In the genomic region with DNA sequence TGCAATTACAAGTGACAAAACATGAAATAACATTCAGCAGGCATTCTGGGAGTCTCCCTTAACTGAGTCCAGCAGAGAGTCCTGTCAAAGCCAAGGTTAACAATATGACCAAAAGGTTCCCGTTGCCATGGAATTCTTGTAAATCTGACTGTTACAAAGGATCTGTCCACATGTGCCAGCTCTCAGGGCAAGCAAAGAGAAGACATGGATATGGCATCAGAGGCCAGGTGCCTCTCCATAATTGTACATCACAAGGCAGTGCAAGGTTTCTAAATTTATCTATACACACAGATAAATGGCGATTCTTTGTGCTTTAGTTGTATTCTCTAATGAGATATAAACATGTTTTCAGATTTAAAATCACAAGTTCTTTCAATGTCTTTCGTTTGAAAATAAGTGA, we compare ENCODE assay signal across 24 mouse cellular contexts.
A peak's percentile ranks its signal among the peaks of the same experiment; 100 is the strongest.
DNase-seq lines count a peak whose midpoint lies in the region; ATAC-seq lines count a peak whose summit lies in the region.
"Had no signal": no experiment of that assay in that cellular context is flagged by ENCODE, and none has a peak within 500 bp of the region (broad histone marks: within the 10 kb centered on the region; RNA-seq: fewer than 3 reads in every experiment).

No protein-coding gene starts in this region.

- no peak for ATAC-seq in embryonic facial prominence, embryonic 11.5 days (replicated peaks; ENCODE audit: insufficient number of reproducible peaks, low FRiP score, low TSS enrichment, low read depth)
- ATAC-seq in midbrain, embryonic 13.5 days = peak; percentile 56; the same call in 1 of the 2 replicates
- ATAC-seq in midbrain, embryonic 11.5 days (ENCODE audit: low FRiP score) = no peak
- 0 out of 2 replicates have a peak, but pooled peaks have one; percentile 36 for ATAC-seq in midbrain, embryonic 16.5 days
- no peak for ATAC-seq in hindbrain, embryonic 13.5 days (ENCODE audit: low FRiP score)
- ATAC-seq: CD4-positive, CD25-positive, alpha-beta regulatory T cell, adult 4 months; forebrain, postnatal 0 days; intestine, postnatal 0 days had no signal

- H3K4me2 ChIP-seq in embryonic facial prominence, embryonic 11.5 days (ENCODE audit: low read depth, low read length) = no peak overlapping the region
- H3K4me2 ChIP-seq in midbrain, embryonic 13.5 days (replicated peaks) = no peak overlapping the region
- no peak overlapping the region for H3K4me2 ChIP-seq in midbrain, embryonic 11.5 days
- no peak overlapping the region for H3K4me2 ChIP-seq in midbrain, embryonic 16.5 days (ENCODE audit: low read length)
- no peak overlapping the region for H3K4me2 ChIP-seq in hindbrain, embryonic 13.5 days
- H3K4me2 ChIP-seq: heart, embryonic 12.5 days; heart, embryonic 15.5 days; hindbrain, embryonic 15.5 days had no signal

- no peaks in the 10 kb centered on the region for H3K4me1 ChIP-seq in embryonic facial prominence, embryonic 11.5 days (ENCODE audit: control insufficient read depth, insufficient read depth, low read length)
- H3K4me1 ChIP-seq in embryonic facial prominence, embryonic 10.5 days = no peaks in the 10 kb centered on the region
- H3K4me1 ChIP-seq in midbrain, embryonic 13.5 days (replicated peaks) = peaks cover 2% of the 10 kb centered on the region; the same call in 1 of the 2 replicates
- H3K4me1 ChIP-seq in midbrain, embryonic 11.5 days (ENCODE audit: control insufficient read depth, insufficient read depth, low read length) = no peaks in the 10 kb centered on the region
- no peaks in the 10 kb centered on the region for H3K4me1 ChIP-seq in midbrain, embryonic 16.5 days (ENCODE audit: control insufficient read depth, insufficient read depth, low read length)
- no peaks in the 10 kb centered on the region for H3K4me1 ChIP-seq in hindbrain, embryonic 13.5 days (replicated peaks)
- H3K4me1 ChIP-seq: forebrain, embryonic 10.5 days; heart, embryonic 12.5 days; heart, embryonic 15.5 days; hindbrain, embryonic 15.5 days had no signal

- no peaks in the 10 kb centered on the region for H3K27me3 ChIP-seq in embryonic facial prominence, embryonic 11.5 days (ENCODE audit: control insufficient read depth, insufficient read depth, low read length)
- no peaks in the 10 kb centered on the region for H3K27me3 ChIP-seq in embryonic facial prominence, embryonic 10.5 days (replicated peaks; ENCODE audit: low read depth, poor library complexity, severe bottlenecking)
- H3K27me3 ChIP-seq in midbrain, embryonic 13.5 days = no peaks in the 10 kb centered on the region
- no peaks in the 10 kb centered on the region for H3K27me3 ChIP-seq in midbrain, embryonic 11.5 days (ENCODE audit: control insufficient read depth, insufficient read depth, low read length)
- no peaks in the 10 kb centered on the region for H3K27me3 ChIP-seq in midbrain, embryonic 16.5 days (ENCODE audit: control insufficient read depth, insufficient read depth, low read depth, low read length)
- no peaks in the 10 kb centered on the region for H3K27me3 ChIP-seq in hindbrain, embryonic 13.5 days
- H3K27me3 ChIP-seq: heart, embryonic 12.5 days; heart, embryonic 15.5 days; hindbrain, embryonic 15.5 days had no signal

- no peaks in the 10 kb centered on the region for H3K36me3 ChIP-seq in embryonic facial prominence, embryonic 11.5 days (replicated peaks; ENCODE audit: control insufficient read depth, insufficient read depth, low read depth, low read length)
- H3K36me3 ChIP-seq in embryonic facial prominence, embryonic 10.5 days (replicated peaks) = no peaks in the 10 kb centered on the region
- no peaks in the 10 kb centered on the region for H3K36me3 ChIP-seq in midbrain, embryonic 13.5 days
- H3K36me3 ChIP-seq in midbrain, embryonic 11.5 days (ENCODE audit: control insufficient read depth, insufficient read depth, low read length) = no peaks in the 10 kb centered on the region
- H3K36me3 ChIP-seq in midbrain, embryonic 16.5 days (ENCODE audit: control insufficient read depth, insufficient read depth, low read length) = no peaks in the 10 kb centered on the region
- no peaks in the 10 kb centered on the region for H3K36me3 ChIP-seq in hindbrain, embryonic 13.5 days
- H3K36me3 ChIP-seq: forebrain, embryonic 10.5 days; heart, embryonic 12.5 days; heart, embryonic 15.5 days; hindbrain, embryonic 15.5 days had no signal

- WGBS in embryonic facial prominence, embryonic 11.5 days = 71% methylated on average over 3 of the region's 3 CpGs
- 76% methylated on average over 3 of the region's 3 CpGs for WGBS in embryonic facial prominence, embryonic 10.5 days
- WGBS in midbrain, embryonic 13.5 days = 69% methylated on average over 3 of the region's 3 CpGs
- WGBS in midbrain, embryonic 11.5 days = 78% methylated on average over 3 of the region's 3 CpGs
- WGBS in midbrain, embryonic 16.5 days = 58% methylated on average over 3 of the region's 3 CpGs
- WGBS in hindbrain, embryonic 13.5 days = 73% methylated on average over 3 of the region's 3 CpGs

- H3K4me3 ChIP-seq in embryonic facial prominence, embryonic 11.5 days (ENCODE audit: low read depth, low read length) = no peak overlapping the region
- no peak overlapping the region for H3K4me3 ChIP-seq in embryonic facial prominence, embryonic 10.5 days
- H3K4me3 ChIP-seq in midbrain, embryonic 13.5 days (replicated peaks) = no peak overlapping the region
- H3K4me3 ChIP-seq in midbrain, embryonic 11.5 days (ENCODE audit: low read depth, low read length) = no peak overlapping the region
- no peak overlapping the region for H3K4me3 ChIP-seq in midbrain, embryonic 16.5 days (ENCODE audit: low read depth, low read length)
- no peak overlapping the region for H3K4me3 ChIP-seq in hindbrain, embryonic 13.5 days
- H3K4me3 ChIP-seq: forebrain, embryonic 10.5 days; heart, embryonic 12.5 days; heart, embryonic 15.5 days; hindbrain, embryonic 15.5 days had no signal

- H3K9me3 ChIP-seq in embryonic facial prominence, embryonic 11.5 days (replicated peaks; ENCODE audit: control insufficient read depth, low read length) = no peaks in the 10 kb centered on the region
- no peaks in the 10 kb centered on the region for H3K9me3 ChIP-seq in embryonic facial prominence, embryonic 10.5 days
- no peaks in the 10 kb centered on the region for H3K9me3 ChIP-seq in midbrain, embryonic 13.5 days
- H3K9me3 ChIP-seq in midbrain, embryonic 11.5 days (ENCODE audit: control insufficient read depth, low read length) = no peaks in the 10 kb centered on the region
- no peaks in the 10 kb centered on the region for H3K9me3 ChIP-seq in midbrain, embryonic 16.5 days (replicated peaks; ENCODE audit: control insufficient read depth, low read length, poor library complexity, severe bottlenecking)
- H3K9me3 ChIP-seq in hindbrain, embryonic 13.5 days = no peaks in the 10 kb centered on the region
- H3K9me3 ChIP-seq: forebrain, embryonic 10.5 days; heart, embryonic 12.5 days; heart, embryonic 15.5 days; hindbrain, embryonic 15.5 days had no signal

- no peak overlapping the region for H3K9ac ChIP-seq in embryonic facial prominence, embryonic 11.5 days (replicated peaks; ENCODE audit: low read length)
- no peak overlapping the region for H3K9ac ChIP-seq in midbrain, embryonic 13.5 days (replicated peaks)
- H3K9ac ChIP-seq in midbrain, embryonic 11.5 days (ENCODE audit: low read length) = no peak overlapping the region
- H3K9ac ChIP-seq in midbrain, embryonic 16.5 days (ENCODE audit: low read depth, low read length) = no peak overlapping the region
- H3K9ac ChIP-seq in hindbrain, embryonic 13.5 days = no peak overlapping the region
- H3K9ac ChIP-seq: forebrain, postnatal 0 days; heart, embryonic 12.5 days; heart, embryonic 15.5 days; hindbrain, embryonic 15.5 days had no signal

- intact Hi-C loops in heart, postnatal 10 days (cut with DNase I) = no loop called here

- DNase-seq in embryonic facial prominence, embryonic 11.5 days (ENCODE audit: low spot score) = peak; percentile 3
- DNase-seq in embryonic facial prominence, embryonic 10.5 days (ENCODE audit: low spot score) = no peak
- no peak for DNase-seq in midbrain, embryonic 11.5 days (ENCODE audit: low spot score, missing footprints)
- peak; percentile 2 for DNase-seq in mesoderm, embryonic 11.5 days (ENCODE audit: low read depth, low spot score)
- no peak for DNase-seq in heart, postnatal 10 days
- DNase-seq: adrenal gland, adult 2 months; adrenal gland, postnatal 14 days; cerebellum, adult 11-12 months; cerebellum, adult 8-10 months; cerebellum, postnatal 10 days; forebrain, postnatal 0 days; gastrocnemius, postnatal 25 days; heart, adult 18-20 months; heart, postnatal 14 days; heart, postnatal 4 days had no signal

- H3K27ac ChIP-seq in embryonic facial prominence, embryonic 11.5 days (replicated peaks; ENCODE audit: low read depth, low read length) = no peak overlapping the region
- no peak overlapping the region for H3K27ac ChIP-seq in embryonic facial prominence, embryonic 10.5 days (replicated peaks)
- no peak overlapping the region for H3K27ac ChIP-seq in midbrain, embryonic 13.5 days
- H3K27ac ChIP-seq in midbrain, embryonic 11.5 days (ENCODE audit: low read depth, low read length) = no peak overlapping the region
- no peak overlapping the region for H3K27ac ChIP-seq in midbrain, embryonic 16.5 days (ENCODE audit: low read length)
- no peak overlapping the region for H3K27ac ChIP-seq in hindbrain, embryonic 13.5 days
- H3K27ac ChIP-seq: forebrain, embryonic 10.5 days; heart, embryonic 15.5 days; hindbrain, embryonic 15.5 days had no signal

Comparison
In these comparisons a context has a peak if more than half of its experiments do, and no peak if none do; other contexts are left out.
1. ATAC-seq: peak in midbrain, embryonic 13.5 days (single experiment) and midbrain, embryonic 16.5 days (single experiment); none in embryonic facial prominence, embryonic 11.5 days (single experiment), midbrain, embryonic 11.5 days (single experiment) and hindbrain, embryonic 13.5 days (single experiment).
2. DNase-seq: peak in embryonic facial prominence, embryonic 11.5 days (single experiment) and mesoderm, embryonic 11.5 days (single experiment); none in embryonic facial prominence, embryonic 10.5 days (single experiment), midbrain, embryonic 11.5 days (single experiment) and heart, postnatal 10 days (0 of 2).